Mouse (Mus musculus): ENCODE measurements around the gene Myl4. TPM values are rescaled to one million over a fixed set of nuclear protein-coding genes. Genes with fewer than 3 reads are reported as not detected.

Gene Myl4
- polyA plus RNA-seq, 1 experiment from 2014 or later = 4.7 TPM

DNA sequence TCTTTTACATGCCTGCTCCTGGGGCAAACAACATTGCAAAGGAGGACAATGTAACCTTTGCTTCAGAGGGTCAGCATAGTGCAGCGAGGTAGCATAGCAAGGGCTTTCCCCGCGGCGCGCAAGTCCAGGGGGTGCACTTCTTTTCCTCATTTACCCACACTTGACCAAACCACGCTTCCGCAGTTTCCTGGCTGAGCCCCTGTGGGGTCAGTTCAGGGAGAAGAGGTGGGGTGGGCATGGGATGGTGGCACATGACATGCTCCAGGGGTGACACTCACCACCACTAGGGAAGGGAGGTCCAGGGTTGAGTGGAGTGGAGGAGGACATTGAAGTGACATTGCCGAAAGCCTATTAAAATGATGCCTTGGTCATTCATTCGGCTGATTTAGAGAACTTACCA is 28.6 kb downstream of the Myl4 start:
- Histone ChIP-seq H3K9me3 (ENCODE audit: control insufficient read depth, low read length) (no peaks in the 10 kb centered on the region), H3K36me3 (ENCODE audit: control insufficient read depth, insufficient read depth, low read length) (no peaks in the 10 kb centered on the region), H3K27me3 (replicated peaks; ENCODE audit: control insufficient read depth, insufficient read depth, low read length) (no peaks in the 10 kb centered on the region), H3K4me1 (ENCODE audit: control insufficient read depth, insufficient read depth, low read length) (0 out of 2 replicates have a peak, but pooled peaks cover 2% of the 10 kb centered on the region), H3K4me2 (ENCODE audit: low read depth, low read length) (no peak overlapping the region), H3K9ac (ENCODE audit: low read depth, low read length) (no peak overlapping the region), H3K27ac (ENCODE audit: low read length) (no peak overlapping the region), H3K4me3 (ENCODE audit: low read length) (no peak overlapping the region)
- WGBS = 90% methylated on average over 9 of the region's 9 CpGs
- no peak for ATAC-seq

- Histone ChIP-seq H3K9ac (ENCODE audit: low read depth, low read length) (no peak overlapping the region), H3K9me3 (ENCODE audit: control insufficient read depth, low read length) (no peaks in the 10 kb centered on the region), H3K27me3 (replicated peaks; ENCODE audit: control insufficient read depth, insufficient read depth, low read length) (no peaks in the 10 kb centered on the region), H3K4me3 (ENCODE audit: low read length) (no peak overlapping the region), H3K4me1 (ENCODE audit: control insufficient read depth, insufficient read depth, low read length) (0 out of 2 replicates have a peak, but pooled peaks cover 2% of the 10 kb centered on the region), H3K27ac (ENCODE audit: low read length) (no peak overlapping the region), H3K4me2 (ENCODE audit: low read depth, low read length) (no peak overlapping the region), H3K36me3 (ENCODE audit: control insufficient read depth, insufficient read depth, low read length) (no peaks in the 10 kb centered on the region)
- no peak for ATAC-seq
- WGBS = 91% methylated on average over 8 of the region's 8 CpGs
Observed at GRCm38 (mm10) chr11:104579575-104579974, 29.1 kb downstream of the Myl4 start.

- WGBS = 61% methylated on average over 6 of the region's 6 CpGs
- H3K27me3 ChIP-seq (replicated peaks; ENCODE audit: control insufficient read depth, insufficient read depth, low read length) = no peaks in the 10 kb centered on the region
- no peak overlapping the region for H3K4me2 ChIP-seq (ENCODE audit: low read depth, low read length)
- no peaks in the 10 kb centered on the region for H3K36me3 ChIP-seq (ENCODE audit: control insufficient read depth, insufficient read depth, low read length)
- H3K4me1 ChIP-seq (ENCODE audit: control insufficient read depth, insufficient read depth, low read length) = 0 out of 2 replicates have a peak, but pooled peaks cover 2% of the 10 kb centered on the region
- no peaks in the 10 kb centered on the region for H3K9me3 ChIP-seq (ENCODE audit: control insufficient read depth, low read length)
- no peak overlapping the region for H3K9ac ChIP-seq (ENCODE audit: low read depth, low read length)
- H3K27ac ChIP-seq (ENCODE audit: low read length) = no peak overlapping the region
- no peak for ATAC-seq
- H3K4me3 ChIP-seq (ENCODE audit: low read length) = no peak overlapping the region
Observed at GRCm38 (mm10) chr11:104580091-104580490, 29.6 kb downstream of the Myl4 start.

- H3K4me3 ChIP-seq (ENCODE audit: low read length) = no peak overlapping the region
- 89% methylated on average over 5 of the region's 5 CpGs for WGBS
- 0 out of 2 replicates have a peak, but pooled peaks cover 2% of the 10 kb centered on the region for H3K4me1 ChIP-seq (ENCODE audit: control insufficient read depth, insufficient read depth, low read length)
- H3K9ac ChIP-seq (ENCODE audit: low read depth, low read length) = no peak overlapping the region
- no peak overlapping the region for H3K4me2 ChIP-seq (ENCODE audit: low read depth, low read length)
- H3K9me3 ChIP-seq (ENCODE audit: control insufficient read depth, low read length) = no peaks in the 10 kb centered on the region
- no peaks in the 10 kb centered on the region for H3K36me3 ChIP-seq (ENCODE audit: control insufficient read depth, insufficient read depth, low read length)
- H3K27me3 ChIP-seq (replicated peaks; ENCODE audit: control insufficient read depth, insufficient read depth, low read length) = no peaks in the 10 kb centered on the region
- ATAC-seq = no peak
- no peak overlapping the region for H3K27ac ChIP-seq (ENCODE audit: low read length)
Observed at GRCm38 (mm10) chr11:104580606-104581005, 30.1 kb downstream of the Myl4 start.

- Histone ChIP-seq H3K4me1 (ENCODE audit: control insufficient read depth, insufficient read depth, low read length) (0 out of 2 replicates have a peak, but pooled peaks cover 2% of the 10 kb centered on the region), H3K4me3 (ENCODE audit: low read length) (peak overlapping the region; percentile 17; the same call in 1 of the 2 replicates), H3K4me2 (ENCODE audit: low read depth, low read length) (peak overlapping the region; percentile 28), H3K9ac (ENCODE audit: low read depth, low read length) (no peak overlapping the region), H3K9me3 (ENCODE audit: control insufficient read depth, low read length) (no peaks in the 10 kb centered on the region; the same call in 1 of the 2 replicates), H3K27me3 (replicated peaks; ENCODE audit: control insufficient read depth, insufficient read depth, low read length) (no peaks in the 10 kb centered on the region), H3K27ac (ENCODE audit: low read length) (peak overlapping the region; percentile 27; the same call in 1 of the 2 replicates), H3K36me3 (ENCODE audit: control insufficient read depth, insufficient read depth, low read length) (no peaks in the 10 kb centered on the region)
- no peak for ATAC-seq
- 46% methylated on average over 18 of the region's 18 CpGs for WGBS
Observed at GRCm38 (mm10) chr11:104581446-104582307, 31.2 kb downstream of the Myl4 start.

- no peaks in the 10 kb centered on the region; the same call in 1 of the 2 replicates for H3K9me3 ChIP-seq (ENCODE audit: control insufficient read depth, low read length)
- no peak overlapping the region for H3K9ac ChIP-seq (ENCODE audit: low read depth, low read length)
- H3K4me1 ChIP-seq (ENCODE audit: control insufficient read depth, insufficient read depth, low read length) = 0 out of 2 replicates have a peak, but pooled peaks cover 2% of the 10 kb centered on the region
- no peaks in the 10 kb centered on the region for H3K27me3 ChIP-seq (replicated peaks; ENCODE audit: control insufficient read depth, insufficient read depth, low read length)
- 66% methylated on average over 2 of the region's 2 CpGs for WGBS
- no peak overlapping the region for H3K4me3 ChIP-seq (ENCODE audit: low read length)
- no peak overlapping the region for H3K27ac ChIP-seq (ENCODE audit: low read length)
- no peaks in the 10 kb centered on the region for H3K36me3 ChIP-seq (ENCODE audit: control insufficient read depth, insufficient read depth, low read length)
- H3K4me2 ChIP-seq (ENCODE audit: low read depth, low read length) = no peak overlapping the region
- no peak for ATAC-seq
Observed at GRCm38 (mm10) chr11:104582308-104582606, 31.8 kb downstream of the Myl4 start.

- Histone ChIP-seq H3K36me3 (ENCODE audit: control insufficient read depth, insufficient read depth, low read length) (no peaks in the 10 kb centered on the region), H3K4me3 (ENCODE audit: low read length) (no peak overlapping the region), H3K9me3 (ENCODE audit: control insufficient read depth, low read length) (no peaks in the 10 kb centered on the region; the same call in 1 of the 2 replicates), H3K9ac (ENCODE audit: low read depth, low read length) (no peak overlapping the region), H3K27ac (ENCODE audit: low read length) (no peak overlapping the region), H3K4me2 (ENCODE audit: low read depth, low read length) (no peak overlapping the region), H3K27me3 (replicated peaks; ENCODE audit: control insufficient read depth, insufficient read depth, low read length) (no peaks in the 10 kb centered on the region), H3K4me1 (ENCODE audit: control insufficient read depth, insufficient read depth, low read length) (0 out of 2 replicates have a peak, but pooled peaks cover 2% of the 10 kb centered on the region)
- no peak for ATAC-seq
- 63% methylated on average over 13 of the region's 13 CpGs for whole genome bisulfite sequencing
Observed at GRCm38 (mm10) chr11:104582630-104583364, 32.3 kb downstream of the Myl4 start.

GRCm38 (mm10) chr11:104585495-104585894 is 35.0 kb downstream of the Myl4 start:
- H3K4me2 ChIP-seq (ENCODE audit: low read depth, low read length) = no peak overlapping the region
- H3K27me3 ChIP-seq (replicated peaks; ENCODE audit: control insufficient read depth, insufficient read depth, low read length) = no peaks in the 10 kb centered on the region
- H3K36me3 ChIP-seq (ENCODE audit: control insufficient read depth, insufficient read depth, low read length) = no peaks in the 10 kb centered on the region
- H3K9me3 ChIP-seq (ENCODE audit: control insufficient read depth, low read length) = no peaks in the 10 kb centered on the region; the same call in 1 of the 2 replicates
- H3K9ac ChIP-seq (ENCODE audit: low read depth, low read length) = no peak overlapping the region
- 77% methylated on average over 5 of the region's 5 CpGs for WGBS
- no peak overlapping the region for H3K27ac ChIP-seq (ENCODE audit: low read length)
- no peak overlapping the region for H3K4me3 ChIP-seq (ENCODE audit: low read length)
- 0 out of 2 replicates have a peak, but pooled peaks cover 3% of the 10 kb centered on the region for H3K4me1 ChIP-seq (ENCODE audit: control insufficient read depth, insufficient read depth, low read length)
- ATAC-seq = no peak

- H3K36me3 ChIP-seq (ENCODE audit: control insufficient read depth, insufficient read depth, low read length) = no peaks in the 10 kb centered on the region
- no peak for ATAC-seq
- no peak overlapping the region for H3K4me2 ChIP-seq (ENCODE audit: low read depth, low read length)
- 93% methylated on average over 9 of the region's 9 CpGs for WGBS
- H3K9me3 ChIP-seq (ENCODE audit: control insufficient read depth, low read length) = no peaks in the 10 kb centered on the region; the same call in 1 of the 2 replicates
- H3K27ac ChIP-seq (ENCODE audit: low read length) = no peak overlapping the region
- no peak overlapping the region for H3K4me3 ChIP-seq (ENCODE audit: low read length)
- H3K4me1 ChIP-seq (ENCODE audit: control insufficient read depth, insufficient read depth, low read length) = 0 out of 2 replicates have a peak, but pooled peaks cover 3% of the 10 kb centered on the region
- no peak overlapping the region for H3K9ac ChIP-seq (ENCODE audit: low read depth, low read length)
- H3K27me3 ChIP-seq (replicated peaks; ENCODE audit: control insufficient read depth, insufficient read depth, low read length) = no peaks in the 10 kb centered on the region
Observed at GRCm38 (mm10) chr11:104587904-104588303, 37.4 kb downstream of the Myl4 start.

All from intestine, embryonic 16.5 days (tissue).